Mouse (Mus musculus) urinary bladder, postnatal 36 days (tissue): ENCODE data around the gene S100a13.

Experiments used
- DNase-seq, 2 experiments: peaks; one replicate each; pipeline ENCODE4 v3.0.0; 2022; ENCODE audit warnings: low spot score in 2 of 2, mixed read lengths in 1 of 2

The S100a13 gene

DNA sequence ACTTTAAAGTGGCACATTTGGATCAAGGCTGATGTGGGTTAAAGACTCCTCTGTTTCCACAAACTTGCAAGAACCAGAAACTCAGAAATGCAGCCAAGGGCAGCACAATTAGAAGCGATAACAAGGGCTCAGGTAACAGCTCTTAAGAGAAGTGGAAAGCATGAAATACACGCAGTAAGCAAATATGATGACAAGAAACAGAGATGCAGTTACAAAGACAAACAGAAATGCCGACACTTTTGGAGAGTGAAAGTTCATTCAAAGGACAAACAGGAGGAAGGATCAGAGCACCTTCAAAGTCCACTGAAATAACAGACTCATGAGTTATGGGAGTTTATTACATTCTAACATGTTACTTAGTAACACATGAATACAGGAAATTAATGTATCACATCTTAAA lies 7.9 kb upstream of the S100a13 start:
- no peak for DNase-seq

DNA sequence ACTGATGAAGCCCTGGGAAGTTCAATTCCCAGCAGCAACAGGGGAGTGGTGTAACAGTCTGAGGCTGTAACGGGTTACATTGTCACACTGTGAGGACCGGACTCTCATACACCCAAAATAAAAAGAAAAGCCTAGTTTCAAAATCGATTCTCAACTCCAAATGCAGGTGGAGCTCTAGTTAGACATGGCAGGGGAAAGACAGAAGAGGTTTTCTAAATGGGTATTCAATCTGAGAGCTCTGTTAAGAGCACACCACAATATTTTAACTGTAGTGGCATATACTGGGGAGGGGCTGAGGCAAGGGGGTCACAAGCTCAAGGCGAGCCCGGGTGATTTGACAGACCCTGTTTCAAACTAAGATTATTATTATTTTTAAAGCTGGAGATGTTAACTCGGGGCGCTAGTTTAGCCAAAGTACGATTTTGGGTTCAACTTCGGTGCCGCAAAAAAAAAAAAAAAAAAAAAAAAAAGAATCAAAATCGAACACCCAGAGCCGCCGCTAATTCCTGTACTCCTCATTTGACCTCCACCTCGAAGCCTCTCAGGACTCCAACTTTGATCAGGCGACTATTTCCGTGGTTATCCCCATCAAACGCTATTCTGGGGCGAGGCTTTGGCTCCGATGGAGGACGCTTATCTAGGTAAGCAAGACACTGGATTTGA lies 5.8 kb upstream of the S100a13 start:
- no peak for DNase-seq

DNA sequence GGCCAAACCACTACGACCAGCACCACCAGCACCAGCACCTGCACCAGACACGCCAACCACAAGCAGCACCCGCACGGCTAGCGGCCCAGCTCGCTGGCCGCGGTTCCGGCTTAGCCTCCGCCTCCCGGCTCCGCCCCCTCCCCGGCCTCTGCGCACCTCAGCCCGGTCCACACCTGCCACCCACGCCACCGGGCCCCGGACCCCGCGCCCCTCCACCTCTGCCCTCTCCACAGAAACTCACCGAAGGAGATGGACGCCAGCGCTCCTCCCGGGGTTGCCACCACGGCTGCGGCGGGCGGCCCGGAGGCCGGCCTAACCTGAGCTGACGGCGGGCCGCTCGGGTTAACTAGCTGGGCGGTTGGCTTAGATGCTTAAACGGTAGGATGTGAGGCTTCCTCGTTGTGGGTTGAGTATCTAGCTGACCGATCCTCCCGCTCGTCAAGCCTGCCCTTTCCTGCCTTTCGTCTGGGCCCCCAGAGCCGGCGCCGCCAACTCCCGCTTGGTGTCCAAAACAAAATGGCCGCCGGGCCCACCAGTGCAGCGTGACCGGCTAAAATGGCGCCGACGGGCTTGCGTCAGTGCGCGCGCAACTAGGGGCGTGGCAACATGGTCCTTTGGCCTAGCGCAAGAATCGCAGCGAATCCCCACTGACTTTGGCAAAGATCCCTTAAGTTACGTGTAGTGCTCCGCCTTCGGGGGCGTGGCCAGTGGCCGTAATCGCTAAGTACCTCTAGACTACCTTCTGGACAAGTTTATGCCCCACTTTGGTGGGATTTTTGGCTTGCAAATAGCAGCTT lies 5.1 kb upstream of the S100a13 start, which contains the start of gene Chtop:
Gene Chtop, minus strand, starts transcription at position 549 of the 797 bp plus-strand sequence.
- DNase-seq: peak; percentile 99 to 100

DNA sequence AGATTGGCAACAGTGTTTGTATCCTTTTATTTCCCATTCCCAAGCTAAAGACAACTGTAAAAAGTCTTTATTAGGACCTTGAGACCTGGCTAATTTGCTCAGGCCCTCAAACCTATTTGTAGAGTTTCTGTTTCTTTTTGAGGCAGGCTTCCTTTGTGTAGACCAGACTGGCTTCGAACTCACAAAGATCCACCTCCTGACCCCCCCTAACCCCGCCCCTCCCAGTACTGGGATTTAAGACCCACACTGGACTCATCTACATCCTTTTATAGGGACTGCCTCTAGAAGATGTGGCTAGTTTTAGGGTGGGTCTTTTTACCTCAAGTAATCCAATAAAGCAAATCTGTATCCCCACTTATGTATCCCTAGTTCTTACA lies 4.5 kb upstream of the S100a13 start:
- no peak for DNase-seq

DNA sequence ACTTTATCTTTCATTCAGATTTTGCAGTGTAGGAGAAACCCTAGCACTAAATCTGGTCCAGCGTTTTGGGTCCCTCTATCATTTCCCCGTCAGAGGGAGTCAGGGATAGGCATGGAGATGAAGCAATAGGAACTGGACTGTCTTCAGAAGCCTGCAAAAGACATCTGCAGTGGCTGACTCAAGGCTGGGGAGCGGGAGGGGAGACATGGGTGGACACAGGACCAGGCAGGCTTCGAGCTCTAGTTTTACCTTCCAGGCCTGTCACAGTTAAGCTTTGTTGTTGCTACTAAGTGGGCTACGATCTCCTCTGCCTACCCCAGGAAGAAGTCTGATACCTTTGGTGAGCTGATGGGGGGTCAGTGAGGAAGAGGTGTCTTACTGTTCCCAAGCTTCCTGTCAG lies 2.0 kb upstream of the S100a13 start:
- no peak for DNase-seq

DNA sequence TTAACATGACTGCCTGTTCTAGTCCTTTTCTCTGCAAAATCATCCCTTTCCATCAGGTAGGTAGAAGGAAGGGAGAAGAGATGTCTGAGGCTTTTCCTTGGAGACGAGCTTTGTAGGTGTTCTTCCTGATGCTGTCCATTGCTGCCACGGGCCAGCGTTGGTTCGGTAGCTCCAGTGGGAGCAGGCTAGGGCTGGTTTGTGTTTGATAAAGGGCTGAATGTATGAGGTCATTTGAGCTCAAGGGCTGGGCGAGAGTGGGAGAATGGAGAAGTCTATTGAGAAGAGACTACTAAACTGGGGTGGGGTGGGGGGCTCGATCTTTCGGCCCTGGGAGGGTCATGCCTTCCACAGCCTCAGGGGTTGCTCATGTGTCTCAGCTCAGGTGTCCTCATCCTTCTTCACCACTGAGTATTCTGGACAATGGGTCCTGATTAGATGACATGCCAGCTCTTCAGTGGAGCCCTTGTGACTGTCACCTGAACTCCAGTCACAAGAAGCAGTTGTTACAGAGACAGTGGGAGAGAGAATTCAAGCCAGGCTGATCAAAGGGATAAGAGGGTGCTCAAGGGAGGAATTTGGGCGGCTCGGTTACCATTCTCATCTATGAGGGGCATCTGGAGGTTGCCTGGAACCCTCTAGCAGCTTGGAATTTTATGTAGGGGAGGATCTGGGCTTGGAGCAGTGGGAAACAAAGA lies 1.1 kb upstream of the S100a13 start:
- DNase-seq: no peak

DNA sequence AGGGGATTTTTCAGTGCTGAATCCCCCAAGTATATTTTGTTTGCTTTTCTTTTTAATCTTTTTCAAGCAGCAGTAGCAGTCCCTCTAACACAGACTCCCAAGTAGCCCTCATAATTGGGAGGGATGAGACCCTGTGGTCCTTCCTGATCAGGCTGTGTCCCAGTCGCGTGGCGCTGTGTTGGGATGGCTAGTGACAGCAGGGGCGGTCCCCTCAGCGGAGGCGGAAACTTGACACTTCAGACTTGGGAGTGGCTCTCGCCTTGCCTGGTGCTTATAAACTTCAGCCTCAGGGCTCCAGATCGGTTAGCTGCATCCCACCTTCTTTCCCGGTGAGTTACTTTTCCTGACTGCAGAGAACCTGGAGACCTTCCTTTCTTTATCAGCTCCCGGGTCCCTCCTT lies 456 bp downstream of the S100a13 start:
- DNase-seq: peak in 1 of 2 experiments; percentile 82

DNA sequence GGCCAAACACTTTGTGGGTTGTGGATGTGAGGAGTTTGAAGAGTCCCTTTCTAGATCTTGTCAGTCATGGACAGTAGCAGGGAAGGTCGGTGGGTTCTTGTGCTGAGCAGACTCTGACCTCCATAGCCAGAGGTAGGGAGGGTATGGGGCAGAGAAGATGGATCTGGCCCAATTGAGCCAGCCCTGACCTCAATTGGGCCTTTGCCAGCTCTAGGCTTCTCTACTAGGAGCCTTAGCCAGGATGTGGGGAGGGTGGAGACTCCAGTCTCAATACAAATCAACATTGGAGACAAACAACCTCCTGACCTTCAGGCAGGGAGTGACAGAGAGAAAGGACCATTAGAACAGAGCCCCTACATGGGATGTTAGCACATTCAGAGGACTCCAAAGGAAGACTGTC lies 1.0 kb downstream of the S100a13 start:
- DNase-seq: peak in 1 of 2 experiments; percentile 38

DNA sequence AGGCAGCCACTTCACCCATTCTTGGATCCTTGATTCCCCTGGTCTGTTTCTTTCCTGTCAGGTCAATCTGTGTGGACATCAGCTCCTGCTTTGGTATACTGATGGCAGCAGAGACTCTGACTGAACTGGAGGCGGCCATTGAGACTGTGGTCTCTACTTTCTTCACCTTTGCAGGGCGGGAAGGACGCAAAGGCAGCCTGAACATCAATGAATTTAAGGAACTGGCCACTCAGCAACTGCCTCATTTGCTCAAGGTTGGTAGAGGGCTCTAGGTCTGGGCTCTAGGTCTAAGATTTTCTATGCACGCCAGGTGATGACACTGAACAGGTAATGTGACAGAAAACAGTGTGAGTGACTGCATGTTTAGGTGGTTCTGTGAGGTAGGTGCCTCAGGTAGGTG lies 1.6 kb downstream of the S100a13 start:
- DNase-seq: no peak

DNA sequence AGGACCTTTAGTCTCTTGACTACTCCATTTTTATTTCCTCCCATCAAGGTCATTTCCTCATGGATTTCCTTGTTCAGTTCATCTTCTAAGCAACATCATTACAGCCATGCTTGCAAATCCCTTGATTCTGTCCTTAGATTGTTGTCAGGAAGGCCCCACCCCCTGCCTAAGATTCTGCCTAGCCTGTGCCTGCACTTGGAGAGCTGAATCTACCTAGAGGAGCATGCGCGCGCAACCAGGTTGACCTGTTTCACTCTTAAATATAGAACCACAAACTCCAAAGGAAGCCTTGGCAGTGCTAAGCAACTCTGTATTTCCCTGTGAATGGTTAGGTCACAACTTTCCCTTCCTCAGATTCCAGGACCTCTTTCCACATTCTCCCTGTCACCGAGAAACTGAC lies 3.5 kb downstream of the S100a13 start:
- no peak for DNase-seq

DNA sequence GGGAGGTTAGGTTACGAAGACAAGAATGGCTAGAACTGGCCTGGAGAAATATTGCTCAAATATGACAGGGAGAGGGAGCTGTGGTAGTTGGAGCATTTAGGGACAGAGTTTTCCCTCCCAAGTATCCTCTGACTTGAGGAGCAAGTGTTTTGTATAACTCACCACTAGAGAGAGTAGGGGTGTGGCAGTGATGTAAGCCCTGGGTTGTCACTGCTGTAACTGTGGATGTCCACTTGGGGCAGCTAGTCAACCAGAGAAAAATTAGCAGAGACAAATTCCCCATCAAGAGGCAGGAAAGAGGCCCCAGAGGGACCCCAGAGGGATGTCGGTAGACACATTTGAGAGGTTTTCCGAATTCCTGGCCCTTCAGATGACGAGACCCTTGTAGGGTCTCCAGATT lies 11.2 kb downstream of the S100a13 start:
- peak in 1 of 2 experiments; percentile 62 for DNase-seq

DNA sequence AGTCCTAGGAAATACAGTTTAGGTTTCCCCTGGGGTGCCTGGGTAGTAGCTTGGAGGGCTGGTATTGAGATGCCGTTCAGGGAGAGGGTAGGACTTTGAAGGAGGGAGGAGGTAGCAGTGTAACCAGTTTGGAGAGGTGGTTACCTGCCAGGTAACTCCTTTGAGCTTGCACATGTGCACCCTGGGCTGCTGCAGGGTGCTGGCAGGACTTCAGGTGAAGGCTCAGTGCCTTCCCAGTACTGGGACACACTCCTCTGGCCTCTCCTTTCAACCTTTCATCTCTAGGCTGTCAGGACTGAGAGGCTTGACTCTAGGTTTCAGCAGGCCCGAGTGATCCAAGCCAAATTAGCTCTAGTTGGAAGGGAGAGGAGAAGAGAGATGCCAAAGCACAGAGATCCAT lies 11.8 kb downstream of the S100a13 start:
- no peak for DNase-seq

DNA sequence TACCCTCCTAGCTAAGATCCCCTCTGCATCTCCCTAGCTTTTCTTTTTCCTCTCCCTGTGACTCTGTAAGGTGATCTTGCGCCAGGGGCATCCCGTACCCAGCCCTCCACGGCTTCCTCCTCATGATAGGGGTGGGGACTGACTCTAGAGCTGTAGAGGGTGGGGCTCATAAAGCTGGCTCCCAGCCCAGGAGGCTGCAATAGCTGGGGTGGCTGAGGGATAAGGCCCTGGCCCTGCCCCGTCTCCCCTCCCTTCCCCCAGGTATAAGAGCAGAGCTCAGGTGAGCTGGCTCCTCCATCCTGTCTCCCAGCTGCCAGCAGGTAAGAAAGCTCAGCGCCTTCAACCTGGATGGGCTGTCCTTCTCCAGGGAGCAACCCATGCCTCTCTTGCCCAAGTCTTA lies 12.3 kb downstream of the S100a13 start, which contains the start of gene S100a14:
Gene S100a14, plus strand, starts transcription at position 277 of the 400 bp plus-strand sequence.
- DNase-seq: peak; percentile 69 to 78

DNA sequence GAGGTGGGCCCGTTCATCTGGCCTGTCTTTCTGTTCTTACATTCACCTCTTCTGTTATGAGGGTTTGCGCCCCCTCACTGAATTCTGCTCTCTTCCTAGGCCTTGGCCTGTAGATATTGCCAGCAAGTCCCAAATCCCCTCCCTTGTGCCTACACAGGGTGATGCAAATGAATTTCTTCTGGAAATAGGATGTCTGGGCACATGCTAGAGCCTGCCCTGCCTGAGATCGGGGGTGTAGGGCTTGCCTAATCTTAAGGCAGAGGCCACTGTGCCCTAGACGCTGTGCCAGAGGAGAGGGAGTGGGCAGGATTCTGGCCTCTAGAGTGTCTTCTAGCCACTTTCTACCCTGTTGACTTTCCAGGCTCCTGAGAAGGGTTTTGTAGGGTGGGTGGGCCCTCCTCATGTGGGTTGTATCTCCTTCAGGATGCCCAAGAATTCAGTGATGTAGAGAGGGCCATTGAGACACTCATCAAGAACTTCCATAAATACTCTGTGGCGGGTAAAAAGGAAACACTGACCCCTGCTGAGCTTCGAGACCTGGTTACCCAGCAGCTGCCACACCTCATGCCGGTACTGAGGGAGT lies 13.1 kb downstream of the S100a13 start:
- no peak for DNase-seq

DNA sequence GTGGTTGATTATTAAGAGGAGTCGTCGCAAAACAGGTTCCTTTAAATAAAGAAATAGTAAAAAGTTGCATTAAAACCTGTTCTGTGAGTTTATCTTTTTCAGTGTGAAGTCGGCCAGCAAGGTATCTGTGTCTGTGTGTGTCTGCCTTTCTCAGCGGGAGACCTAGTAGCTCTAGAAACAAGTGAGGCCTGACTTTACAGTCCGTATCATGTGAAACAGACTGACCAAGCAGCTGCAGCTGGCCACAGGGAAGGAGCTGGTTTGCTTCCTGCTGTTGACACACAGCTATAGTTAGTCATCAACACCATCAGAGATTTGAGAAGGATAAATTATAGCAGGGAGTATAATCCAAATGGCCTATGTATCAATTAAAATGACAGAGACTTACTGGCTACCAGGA lies 17.5 kb downstream of the S100a13 start:
- no peak for DNase-seq

DNA sequence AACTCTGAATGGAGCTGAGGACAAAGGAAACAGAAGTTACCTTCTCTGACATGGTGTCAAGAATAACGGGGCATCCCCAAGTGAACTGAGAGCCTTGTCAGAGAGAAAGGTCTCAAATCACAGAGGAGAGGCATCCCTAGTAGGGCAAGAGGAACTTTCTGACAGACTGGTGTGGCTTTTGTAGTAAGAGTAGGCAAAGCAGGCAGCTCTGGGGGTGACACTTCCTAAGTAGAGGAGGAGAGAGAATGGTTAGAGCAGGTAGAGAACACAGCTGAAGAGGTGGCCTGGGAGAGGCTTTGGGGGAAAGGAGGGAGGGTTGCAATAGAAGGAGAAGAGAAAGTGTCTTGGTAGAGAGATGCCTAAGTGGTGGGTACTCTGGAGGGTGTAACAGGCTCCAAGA lies 21.2 kb downstream of the S100a13 start:
- no peak for DNase-seq

DNA sequence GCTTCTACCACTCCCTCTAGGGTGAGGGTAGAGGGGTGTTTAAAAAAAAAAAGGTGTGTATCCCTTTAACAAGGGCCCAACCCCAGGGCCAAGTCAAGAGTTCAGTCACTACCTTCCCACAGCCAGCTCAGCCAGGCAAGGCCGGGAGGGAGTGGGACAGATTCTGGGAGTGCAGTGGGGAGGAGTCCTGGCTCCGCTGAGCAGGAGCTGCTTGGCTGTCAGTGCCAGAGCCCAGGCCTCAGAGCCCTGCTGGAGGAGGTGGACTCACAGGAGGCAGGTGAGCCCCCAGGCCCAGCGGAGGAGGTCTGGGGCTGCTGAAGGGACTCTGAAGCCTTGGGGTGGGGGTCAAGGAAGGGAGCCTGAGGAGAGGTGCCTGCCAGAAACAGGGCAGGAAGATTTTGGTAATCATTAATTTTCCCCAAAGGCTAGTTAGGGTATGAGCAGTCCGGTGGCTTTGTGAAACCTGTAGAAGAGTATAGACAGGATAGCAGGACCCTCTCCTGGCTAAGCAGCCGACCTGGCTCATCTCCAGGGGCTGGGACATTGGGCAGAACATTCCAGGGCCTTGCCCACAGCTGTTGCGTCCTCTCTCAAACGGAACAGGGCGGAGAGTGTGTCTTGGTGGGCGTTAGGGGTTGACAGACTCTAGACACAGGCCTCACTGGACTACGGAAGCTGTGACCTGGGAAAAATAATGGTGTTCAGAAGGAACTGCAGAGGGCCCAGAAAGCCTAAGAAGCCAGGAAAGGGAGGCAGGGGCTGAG lies 23.1 kb downstream of the S100a13 start, which contains the start of gene S100a16:
Gene S100a16, plus strand, starts transcription at position 114 of the 764 bp plus-strand sequence.
- DNase-seq: peak; percentile 73 to 87

DNA sequence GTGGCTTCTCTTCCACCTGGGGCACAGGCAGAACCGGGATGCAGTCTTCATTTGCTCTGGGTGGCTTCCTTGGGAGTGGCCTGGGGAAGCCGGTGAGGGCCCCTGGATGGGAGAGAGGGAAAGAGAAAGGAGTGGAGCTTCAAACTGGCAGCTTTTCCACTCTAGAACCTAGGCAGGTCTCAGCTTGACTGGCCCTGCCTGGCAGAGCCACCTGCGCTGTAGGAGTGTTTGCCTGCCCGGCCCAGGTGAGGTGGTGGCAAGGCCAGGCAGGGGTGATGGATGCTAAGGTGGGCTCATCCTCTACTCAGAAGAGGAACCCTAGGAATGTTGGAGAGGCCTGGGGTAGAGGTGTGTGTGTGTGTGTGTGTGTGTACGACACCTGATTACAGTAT lies 23.7 kb downstream of the S100a13 start:
- DNase-seq: peak in 1 of 2 experiments; percentile 54

DNA sequence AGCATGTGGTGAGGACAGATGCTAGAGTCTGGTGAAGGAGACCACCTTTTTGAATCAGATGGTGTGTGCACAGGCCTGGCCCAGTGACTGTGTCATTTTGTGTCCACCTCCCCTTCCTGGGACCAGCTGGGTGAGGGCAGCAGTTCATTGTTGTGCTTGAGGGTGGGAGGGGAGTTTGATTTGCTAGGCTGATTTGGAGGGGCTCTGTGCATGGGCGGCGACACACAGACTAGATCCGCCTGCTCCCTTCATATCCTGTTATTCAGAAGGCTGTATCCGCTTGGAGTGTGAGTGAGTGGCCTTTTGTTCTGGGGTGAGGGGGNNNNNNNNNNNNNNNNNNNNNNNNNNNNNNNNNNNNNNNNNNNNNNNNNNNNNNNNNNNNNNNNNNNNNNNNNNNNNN lies 26.7 kb downstream of the S100a13 start:
- no peak for DNase-seq

DNA sequence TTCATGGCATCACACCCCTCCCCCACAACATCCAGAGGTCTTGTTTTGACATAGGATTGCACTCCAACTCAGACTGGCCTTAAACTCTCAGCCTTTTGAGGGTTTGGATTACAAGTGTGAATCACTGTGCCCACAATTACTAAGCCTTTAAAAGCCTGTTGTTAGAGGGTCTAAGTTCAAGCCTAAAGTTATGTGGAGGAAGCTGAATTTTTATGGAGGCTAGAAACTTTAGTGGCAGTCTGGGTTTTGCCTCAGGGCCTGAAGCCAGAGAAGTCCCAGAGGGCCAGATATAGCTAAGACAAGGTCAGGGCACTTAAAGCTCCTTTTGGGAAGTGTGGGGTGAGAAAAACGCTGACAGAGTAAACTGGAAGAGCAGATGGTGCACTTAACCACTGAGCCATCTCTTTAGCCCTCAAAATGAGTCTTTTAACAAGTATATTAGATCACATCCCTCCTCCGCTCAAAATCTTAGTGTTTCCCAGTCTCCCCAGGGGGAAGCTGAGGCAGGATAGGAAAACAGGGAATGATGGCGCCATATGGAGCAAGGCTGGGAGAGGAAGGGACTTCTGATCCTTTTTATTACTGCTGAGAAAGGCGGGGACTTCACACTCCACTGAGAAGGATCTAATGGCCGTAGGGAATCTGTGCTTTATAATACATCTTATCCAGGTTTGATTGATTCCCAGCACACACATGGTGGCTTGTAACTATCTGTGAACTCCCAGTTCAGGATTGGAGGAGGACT lies 35.6 kb downstream of the S100a13 start:
- no peak for DNase-seq

DNA sequence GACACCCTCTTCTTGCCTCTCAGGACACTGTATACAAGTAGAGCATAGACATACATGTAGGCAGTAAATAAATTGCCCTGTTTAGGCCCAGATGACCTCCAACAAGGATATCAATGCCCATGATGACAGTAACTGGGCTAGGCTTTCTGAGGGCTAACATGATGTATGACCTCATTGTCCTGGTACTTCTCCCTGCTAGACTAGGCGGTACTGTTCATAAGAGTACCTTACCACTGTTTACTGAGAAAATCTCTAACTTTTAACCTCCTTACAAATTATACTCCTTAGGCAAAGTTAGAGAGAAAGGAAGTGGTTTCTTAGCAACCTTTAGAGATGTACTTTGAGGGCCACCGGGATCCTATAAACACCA lies 36.2 kb downstream of the S100a13 start:
- no peak for DNase-seq
